Mouse (Mus musculus): ENCODE data around the gene Sstr5. TPM values are rescaled to one million over a fixed set of nuclear protein-coding genes. Genes with fewer than 3 reads are reported as not detected.

The Sstr5 gene
- total RNA-seq, 4 experiments from 2014 or later, result 1.4 to 1.7 (median 1.5) TPM

DNA sequence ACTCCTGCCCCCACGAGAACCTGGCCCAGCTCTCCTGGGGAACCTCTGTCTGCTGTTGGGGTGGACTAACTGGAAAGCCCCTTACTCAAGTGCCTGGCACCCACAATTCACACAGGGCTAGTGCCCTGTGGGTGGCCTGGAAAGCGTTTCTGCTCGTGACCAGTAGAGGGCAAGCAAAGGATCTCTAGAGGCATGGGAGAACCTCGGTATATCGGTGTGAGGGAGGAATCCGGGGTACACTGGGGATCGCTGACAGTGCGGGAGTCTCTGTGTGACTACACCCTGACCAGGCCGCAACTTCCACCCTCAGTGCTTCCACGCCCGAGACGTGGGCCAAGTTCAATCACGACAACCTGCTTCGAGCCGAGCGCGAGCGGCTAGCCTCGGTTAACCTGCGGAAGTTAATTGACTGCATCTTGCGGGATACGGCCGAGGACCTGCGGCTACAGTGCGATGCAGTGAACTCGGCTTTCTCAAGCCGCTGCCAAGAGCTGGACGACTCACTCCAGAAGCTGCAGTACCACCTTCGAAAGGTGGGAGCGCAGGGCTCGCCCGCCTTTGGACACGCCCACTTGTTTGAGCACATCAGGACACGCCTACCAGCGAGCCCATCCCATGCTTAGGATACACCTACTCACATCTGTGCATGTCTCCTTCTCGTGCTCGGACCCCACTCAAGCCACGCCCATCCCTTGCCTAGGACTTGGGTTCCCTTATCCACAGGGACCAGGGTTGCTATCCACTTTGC is 22.6 kb downstream of the Sstr5 start:
- peak in 1 of 2 experiments; percentile 40 for DNase-seq (ENCODE audit: low spot score in 2 of 2)

DNA sequence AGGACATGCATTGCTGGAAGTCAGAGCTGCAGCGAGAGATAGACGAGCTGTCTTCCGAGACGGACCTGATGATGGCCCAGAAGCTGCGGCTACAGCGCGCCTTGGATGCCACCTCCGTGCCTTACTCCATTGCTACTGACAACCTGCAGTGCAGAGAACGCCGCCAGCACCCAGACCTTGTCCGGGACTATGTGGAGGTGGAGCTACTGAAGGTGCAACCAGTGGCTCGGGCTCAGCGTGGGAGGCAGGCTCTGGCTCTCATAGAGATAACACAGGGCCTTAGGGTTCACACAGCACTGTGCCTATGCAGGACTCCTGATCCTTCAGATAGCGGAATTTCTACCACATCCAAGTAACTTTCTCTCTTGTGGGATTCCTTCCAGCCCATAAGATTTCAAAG is 25.0 kb downstream of the Sstr5 start:
- DNase-seq (ENCODE audit: low spot score in 2 of 2), result no peak

DNA sequence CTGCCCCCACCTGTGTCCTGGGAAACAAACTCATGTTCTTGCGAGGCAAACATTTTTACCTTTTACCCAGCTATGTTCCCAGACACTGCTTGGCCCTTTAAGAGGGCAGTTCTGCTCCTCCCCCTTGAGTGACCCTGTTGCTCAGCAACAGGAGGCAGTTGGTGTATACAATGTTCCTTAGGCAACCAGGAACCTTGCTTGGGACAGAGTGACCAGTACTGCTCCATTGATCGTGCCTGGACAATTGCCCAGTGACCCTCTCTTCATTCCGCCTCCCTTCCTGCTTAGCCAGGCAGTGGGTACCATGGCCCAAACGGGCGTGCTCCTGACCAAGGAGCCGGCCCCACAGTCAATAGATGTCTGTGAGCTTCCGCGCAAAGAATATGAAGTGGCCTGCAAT is 25.7 kb downstream of the Sstr5 start:
- peak in 1 of 2 experiments; percentile 53 for DNase-seq (ENCODE audit: low spot score in 2 of 2)

DNA sequence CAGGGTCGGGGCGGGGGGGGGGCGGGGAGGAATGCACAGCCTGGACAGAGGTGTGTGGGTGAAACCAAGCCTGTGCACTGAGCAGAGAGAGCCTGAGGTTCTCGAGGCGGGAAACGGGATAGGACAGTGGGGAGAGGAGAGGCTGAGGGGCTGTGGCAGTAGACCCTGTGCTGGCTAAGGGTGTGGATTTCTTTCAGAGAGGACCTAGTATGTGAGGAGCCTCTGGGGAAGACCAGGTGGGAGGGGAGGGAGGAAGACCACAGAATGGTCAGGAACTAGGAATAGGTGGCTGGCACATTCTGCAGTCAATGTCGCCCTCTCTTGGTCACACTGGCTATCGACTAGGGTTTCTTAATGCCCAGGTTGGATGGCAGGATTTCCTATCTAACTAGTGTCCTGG is 27.3 kb downstream of the Sstr5 start:
- peak; percentile 35 to 51 for DNase-seq (ENCODE audit: low spot score in 2 of 2)

DNA sequence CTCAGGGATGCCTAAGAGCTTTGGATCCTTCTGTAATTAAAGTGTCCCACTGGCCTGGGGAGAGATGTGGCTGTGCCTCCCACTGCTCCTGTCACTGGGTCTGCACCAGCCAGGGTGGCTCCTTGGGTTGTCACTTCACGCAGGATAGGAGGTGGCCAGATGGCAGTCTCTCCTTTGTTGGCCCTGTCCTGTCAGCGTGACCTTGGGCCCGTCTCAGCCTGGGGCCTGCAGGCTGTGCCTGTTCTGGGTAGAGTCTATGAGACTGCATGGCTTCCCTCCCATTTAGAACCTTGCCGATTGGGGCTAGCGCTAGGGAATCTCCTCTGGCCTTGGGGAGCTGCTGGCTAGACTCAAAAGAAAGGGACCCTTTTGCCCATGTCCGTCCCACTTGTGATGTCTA is 28.8 kb downstream of the Sstr5 start:
- no peak for DNase-seq (ENCODE audit: low spot score in 2 of 2)

DNA sequence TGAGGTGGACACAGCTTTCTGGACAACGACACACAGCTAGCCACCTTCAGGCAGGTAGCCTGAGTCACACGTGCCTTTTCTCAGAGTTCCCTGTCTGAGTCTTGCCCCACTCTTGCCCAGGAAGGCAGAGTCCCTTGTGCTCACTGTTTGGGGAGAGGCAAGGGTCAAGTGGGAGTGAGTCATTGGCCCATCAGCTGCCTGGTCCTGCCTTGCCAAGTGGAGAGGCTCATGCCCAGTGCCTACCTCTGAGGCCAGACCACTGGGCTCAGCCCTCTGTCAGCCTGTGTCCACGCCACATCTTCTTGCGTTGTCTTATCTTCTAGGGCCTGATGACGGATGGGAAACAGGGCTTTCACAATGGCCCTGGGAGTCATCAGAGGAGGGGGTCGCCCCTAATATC is 29.3 kb downstream of the Sstr5 start:
- no peak for DNase-seq (ENCODE audit: low spot score in 2 of 2)

DNA sequence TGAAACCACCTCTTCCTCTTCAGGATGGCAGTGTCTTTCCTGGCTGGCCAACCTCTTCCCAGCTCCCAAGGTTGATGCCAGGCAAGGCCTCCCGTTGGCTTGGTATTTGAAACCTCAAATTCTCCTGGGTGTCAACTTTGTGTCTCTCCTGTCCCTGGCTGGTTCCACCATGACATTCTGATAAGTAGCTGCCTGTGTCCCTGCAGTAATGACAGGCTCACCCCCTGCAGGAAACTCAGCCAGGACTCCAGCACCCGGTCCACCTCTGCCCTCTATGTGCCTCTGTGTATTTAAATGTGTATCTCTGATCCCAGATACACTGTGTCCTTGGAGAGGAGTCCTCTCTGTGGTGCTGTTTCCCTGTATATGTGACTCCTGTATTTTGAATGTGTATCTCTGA is 30.8 kb downstream of the Sstr5 start:
- DNase-seq (ENCODE audit: low spot score in 2 of 2), result no peak

DNA sequence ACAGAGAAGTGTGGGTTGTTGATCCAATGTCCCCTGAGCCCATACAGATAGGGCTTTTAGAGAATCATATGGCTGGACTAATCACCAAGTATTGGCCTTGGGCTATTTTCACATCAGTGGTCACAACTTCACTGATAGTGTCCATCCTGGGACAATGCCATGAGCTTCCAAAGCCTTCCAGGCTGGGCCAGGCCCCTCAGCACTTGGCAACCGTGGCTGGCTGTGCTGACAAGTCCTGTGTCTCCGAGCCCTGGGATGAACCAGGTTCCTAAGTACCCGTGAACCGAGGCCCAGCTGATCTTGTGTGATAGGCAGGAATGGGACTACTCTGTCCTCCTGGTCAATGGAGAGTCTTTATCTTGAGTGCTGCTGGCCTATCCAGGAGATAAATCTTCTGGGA is 33.0 kb downstream of the Sstr5 start:
- no peak for DNase-seq (ENCODE audit: low spot score in 2 of 2)

DNA sequence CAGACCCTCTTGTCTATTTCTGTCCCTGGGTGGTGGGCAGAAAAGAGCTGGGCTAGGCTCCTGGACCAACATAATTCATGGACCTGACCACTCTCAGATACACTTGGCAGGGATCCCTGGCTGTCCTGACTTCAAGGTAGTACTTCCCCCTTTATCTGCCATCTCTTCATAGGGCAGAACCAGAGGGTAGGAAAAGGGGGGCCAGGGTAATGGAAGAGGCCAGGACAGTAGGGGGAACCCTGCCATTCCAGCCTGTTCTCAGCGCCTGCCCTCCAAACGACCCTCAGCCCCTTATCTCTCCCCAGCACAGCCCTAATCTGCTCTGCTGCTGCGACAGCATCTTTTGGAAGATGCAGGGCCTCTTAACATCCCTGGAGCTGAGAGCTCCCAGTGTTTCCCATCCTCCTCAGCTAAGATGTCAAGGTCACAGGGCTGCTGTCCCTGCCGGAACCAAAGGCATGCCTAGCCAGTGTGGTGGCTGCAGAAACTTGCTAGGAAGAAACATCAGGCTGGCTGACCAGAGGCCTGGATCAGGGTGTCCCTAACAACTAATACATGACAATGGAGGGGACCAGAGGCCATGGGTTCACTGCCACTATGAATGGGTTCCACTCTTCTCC is 33.7 kb downstream of the Sstr5 start:
- DNase-seq (ENCODE audit: low spot score in 2 of 2), result no peak

DNA sequence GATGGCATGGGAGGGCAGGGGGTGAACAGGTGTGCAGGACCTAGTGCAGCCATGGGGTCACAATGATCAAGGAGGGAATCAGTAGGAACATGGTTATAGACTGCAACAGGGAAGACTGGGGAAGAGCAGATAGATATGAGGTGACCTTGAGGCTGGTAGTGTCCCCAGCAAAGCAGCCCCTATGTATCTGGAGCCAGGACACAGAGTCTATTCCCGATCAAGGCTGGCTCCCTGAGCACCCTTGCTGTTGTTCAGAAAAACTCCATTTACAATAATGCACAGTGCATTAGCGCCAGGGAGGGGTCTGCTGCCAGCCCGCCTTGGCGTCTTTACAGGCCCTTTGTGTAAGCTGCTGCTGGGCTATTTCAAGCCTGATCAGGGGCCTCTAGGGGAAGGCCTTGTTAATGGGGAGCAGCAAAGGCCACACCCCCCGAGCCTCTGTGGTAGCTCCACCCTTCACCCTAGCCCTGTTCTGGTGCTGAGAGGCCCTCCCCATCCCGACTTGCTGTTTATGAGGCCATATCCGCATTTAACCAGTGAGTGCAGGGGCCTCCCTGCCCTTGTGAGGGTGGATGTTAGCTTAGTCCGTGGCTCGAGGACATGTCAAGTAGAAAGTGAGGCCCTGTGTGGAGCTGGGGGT is 34.7 kb downstream of the Sstr5 start:
- DNase-seq (ENCODE audit: low spot score in 2 of 2), result no peak

DNA sequence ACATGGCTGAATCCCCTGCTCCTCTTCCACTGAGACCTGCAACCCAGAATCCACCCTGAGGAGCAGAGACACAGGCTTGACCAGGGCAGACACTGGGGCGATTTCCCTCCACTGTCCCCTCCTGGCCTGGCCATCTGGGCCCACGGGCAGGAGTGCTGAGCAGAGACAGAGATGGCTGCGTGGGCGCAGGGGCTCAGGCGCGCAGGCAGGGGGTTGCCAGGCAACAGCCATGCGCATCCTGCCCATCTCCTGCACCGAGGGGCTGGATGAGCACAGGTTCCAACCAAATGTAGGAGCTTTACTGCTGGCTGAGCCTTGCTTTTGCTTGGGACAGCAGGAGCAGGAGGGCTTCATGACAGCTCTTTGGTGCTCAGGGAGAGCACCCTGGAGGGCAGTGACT is 40.5 kb downstream of the Sstr5 start:
- peak in 1 of 2 experiments; percentile 77 for DNase-seq (ENCODE audit: low spot score in 2 of 2)

DNA sequence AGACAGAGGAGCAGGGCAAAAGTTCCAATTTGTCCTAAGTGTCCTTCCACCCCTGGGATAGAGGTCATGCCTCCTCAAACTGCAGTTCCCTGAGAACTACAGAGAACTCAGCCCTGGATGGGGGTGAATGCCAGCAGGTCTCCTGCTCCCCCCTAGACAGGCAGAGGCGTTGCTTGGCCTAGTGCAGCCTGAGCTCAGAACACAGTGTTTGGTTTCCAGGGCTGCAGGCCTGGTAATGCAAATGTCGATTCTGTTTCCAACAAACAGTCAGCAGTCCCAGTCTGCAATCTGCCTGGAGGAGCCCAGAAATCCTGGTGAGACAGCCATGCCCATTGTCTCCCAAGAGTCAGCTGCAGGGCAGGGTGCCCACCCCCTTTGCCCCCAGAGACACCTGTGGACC is 42.8 kb downstream of the Sstr5 start, which contains the start of gene Tekt4:
TSS of gene Tekt4 (plus strand) at position 344 of the 400 bp plus-strand sequence.
- DNase-seq (ENCODE audit: low spot score in 2 of 2), result no peak

DNA sequence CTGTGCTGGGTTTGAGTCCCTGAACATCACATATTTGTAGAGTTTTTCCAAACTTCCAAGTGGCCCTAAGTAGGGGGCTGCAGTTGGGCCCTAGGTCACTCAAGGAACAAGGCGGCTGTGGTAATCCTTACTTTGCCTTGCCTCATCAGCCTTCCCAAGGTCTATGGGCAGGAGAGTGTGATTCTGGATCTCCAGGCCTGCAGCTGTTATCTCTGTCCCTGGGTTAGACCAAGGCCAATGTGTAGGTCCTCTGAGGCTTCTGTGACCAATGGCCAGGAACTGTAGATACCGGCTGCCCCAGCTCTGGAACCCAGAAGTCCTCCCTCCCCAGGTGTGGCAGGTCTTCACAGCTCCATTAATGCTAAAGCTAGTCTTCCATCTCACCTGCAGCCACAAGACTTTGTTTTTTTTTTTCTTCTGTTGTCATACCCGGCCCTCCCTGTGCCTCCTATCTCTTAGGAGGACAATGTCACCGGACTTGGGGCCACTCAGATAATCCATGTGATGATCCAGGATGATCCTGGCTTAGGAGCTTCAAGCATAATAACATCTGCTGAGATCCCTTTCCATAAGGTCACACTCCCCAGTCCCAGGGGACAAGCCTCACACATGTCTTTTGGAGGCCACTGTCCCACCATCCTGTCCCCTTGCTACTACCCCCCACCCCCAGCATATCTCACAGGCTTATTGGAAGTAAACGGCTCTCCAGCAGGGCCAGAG is 44.7 kb downstream of the Sstr5 start:
- no peak for DNase-seq (ENCODE audit: low spot score in 2 of 2)

DNA sequence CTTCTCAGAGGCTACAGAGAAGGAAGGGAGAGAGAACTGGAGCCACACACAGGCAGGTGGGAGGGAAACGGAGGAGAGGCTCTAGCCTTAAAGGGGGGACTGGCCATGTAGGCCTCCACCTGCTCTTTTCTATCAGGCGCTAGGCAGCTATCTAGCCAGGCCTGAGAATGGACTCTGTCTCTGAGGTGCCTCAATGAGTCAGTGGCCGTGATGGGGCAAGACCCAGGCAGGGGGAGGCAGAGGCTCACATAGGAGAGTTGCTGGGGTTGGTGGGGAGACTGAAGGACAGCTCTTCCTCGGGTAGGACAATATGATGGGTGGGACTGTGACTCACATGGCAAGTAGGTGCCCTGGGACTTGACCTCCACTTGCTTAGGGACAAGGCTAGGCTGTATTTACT is 46.8 kb downstream of the Sstr5 start:
- DNase-seq (ENCODE audit: low spot score in 2 of 2), result no peak

DNA sequence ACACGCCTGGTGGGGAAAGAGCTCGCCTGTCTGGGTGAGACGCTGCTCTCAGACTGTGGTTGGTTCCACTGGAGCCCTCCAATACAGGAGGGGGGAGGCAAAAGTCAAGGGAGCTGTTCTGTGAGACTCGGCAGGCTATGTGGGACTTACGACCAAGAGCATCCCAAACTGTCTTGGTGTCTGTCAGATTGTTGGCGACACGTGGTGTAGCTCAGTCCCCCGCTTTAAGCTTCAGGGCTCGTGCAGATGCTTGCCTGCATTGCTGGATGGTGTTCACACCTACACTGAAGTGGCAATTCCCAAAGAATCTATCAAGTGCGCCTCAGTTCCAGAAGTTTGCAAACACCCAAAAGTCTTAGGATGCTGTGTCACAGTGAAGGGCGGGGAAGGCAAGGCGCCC is 49.2 kb downstream of the Sstr5 start:
- DNase-seq (ENCODE audit: low spot score in 2 of 2), result no peak

DNA sequence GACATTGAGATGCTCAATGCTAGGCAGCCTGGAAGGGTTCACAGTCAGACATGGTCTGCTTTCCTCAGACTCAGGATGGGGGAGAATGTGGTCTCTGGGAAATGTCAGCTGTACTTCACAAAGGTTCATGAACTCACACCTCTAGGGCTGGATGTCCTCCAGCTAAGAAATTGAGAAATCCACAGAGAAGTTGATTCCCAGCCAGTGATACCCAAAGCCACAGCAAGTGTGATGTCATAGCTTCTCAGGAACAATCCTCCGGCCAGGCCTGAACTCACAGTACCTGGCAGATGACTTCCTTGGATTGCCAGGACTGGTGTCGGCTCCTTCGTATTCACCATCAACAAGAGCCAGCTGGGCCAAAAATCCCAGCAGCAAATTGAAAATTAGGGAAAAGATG is 51.2 kb downstream of the Sstr5 start:
- DNase-seq (ENCODE audit: low spot score in 2 of 2), result no peak

DNA sequence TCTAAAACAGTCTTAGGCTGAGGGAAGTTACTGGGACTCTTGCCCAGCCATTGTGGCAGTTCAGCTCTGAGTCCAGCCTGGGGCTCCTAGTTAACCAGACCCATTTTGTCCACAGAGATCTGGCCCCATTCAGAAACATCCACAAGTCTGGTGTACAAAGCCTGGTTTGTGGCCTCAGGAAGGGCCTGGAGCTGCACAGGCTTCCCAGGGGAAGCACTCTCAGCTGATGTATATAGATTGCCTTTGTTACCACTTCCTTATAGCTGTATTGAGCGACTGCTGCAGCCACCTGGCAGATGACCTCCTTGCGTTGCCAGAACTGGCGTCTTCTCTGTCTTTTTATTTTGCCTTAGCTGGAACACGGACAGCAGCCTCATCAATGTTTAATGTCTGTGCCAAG is 52.0 kb downstream of the Sstr5 start:
- no peak for DNase-seq (ENCODE audit: low spot score in 2 of 2)

DNA sequence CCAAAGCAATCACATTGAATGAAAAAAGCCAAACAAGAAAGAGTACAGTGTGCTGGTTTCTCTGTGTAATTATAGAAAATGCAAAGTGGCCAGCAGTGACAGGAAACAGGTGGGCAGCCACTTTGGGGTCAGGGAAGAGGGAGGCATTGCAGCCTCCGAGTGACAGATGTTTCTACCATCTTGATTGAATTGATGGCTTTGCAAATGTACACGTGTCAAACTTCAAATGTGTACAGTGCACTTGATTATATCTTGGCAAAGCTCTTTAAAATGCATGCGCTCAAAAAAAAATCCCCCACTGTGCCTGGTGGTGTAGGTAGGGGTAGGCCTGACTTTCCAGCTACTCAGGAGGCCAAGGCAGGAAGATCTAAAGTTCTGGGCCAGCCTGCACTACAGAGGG is 54.2 kb downstream of the Sstr5 start:
- DNase-seq (ENCODE audit: low spot score in 2 of 2), result no peak

DNA sequence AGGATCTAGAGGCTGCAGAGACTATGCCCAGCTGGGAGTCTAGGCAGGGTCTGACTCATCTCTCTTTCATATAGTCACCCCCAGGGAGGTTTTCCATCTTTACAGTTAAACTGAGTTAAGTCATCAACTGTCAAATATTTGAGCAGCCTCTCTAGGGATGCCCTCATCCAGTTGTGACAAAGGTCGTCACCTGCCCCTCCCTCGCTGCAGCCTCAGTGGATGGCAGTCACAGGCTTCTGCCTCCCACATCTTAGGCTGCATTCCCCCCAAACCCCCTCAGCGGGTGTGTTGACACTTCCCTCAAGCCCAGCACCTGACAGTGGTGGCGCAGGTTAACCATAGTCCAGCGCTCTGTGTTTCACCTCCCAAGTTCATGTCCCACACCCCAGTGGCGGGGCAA is 55.7 kb downstream of the Sstr5 start:
- DNase-seq (ENCODE audit: low spot score in 2 of 2), result no peak
